Mouse (Mus musculus): ENCODE measurements around the gene Aadat.

GRCm38 (mm10) chr8:60577231-60577630, 71.5 kb downstream of the Aadat start:
- no peak for TF ChIP-seq EP300 (IDR thresholded peaks at IDR 0.05; ENCODE audit: insufficient read depth, low read depth, low read length)
- no peak for TF ChIP-seq CTCF (IDR thresholded peaks at IDR 0.05; ENCODE audit: low read depth, low read length)
- no peak for TF ChIP-seq POLR2A (IDR thresholded peaks at IDR 0.05; ENCODE audit: insufficient read depth, low read length)
